Mouse (Mus musculus): ENCODE measurements at regions not wholly inside any gene's neighbourhood (a gene's known extent, or its start where the extent isn't known, plus 50 kb on each side); places are given as distances from the start of the nearest gene placed in this dataset.

DNA sequence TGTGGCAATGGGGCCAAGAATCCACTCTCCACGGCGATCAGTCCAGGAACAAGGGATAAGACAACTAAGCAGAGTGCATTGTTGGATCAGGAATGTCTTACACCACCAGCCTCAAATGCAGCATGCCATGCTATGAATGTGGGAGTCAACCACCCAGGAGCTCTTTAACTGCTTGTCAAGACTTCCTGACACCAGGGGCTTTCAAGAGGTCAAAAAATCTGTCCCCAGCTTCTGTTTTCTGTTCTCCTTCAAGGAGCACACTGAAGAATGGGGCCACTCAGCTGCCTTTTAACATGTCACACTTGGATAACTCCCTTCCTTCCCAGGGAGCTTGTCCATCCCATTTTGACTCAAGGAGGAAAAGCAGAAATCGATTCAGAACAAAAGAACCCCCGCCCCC is 642.8 kb downstream of the Nedd1 start:
- no peak for TF ChIP-seq POLR2A (IDR thresholded peaks at IDR 0.05; ENCODE audit: extremely low read depth, insufficient read depth, low read length)
- no peak for TF ChIP-seq CTCF (IDR thresholded peaks at IDR 0.05; ENCODE audit: extremely low read depth, insufficient read depth, low read length)

All from cortical plate, adult 2 months (tissue).